Mouse (Mus musculus): ENCODE measurements around the gene Olfm2.

- TF ChIP-seq UBTF (IDR thresholded peaks at IDR 0.05; ENCODE audit: low read depth, low read length) (no peak), E2F4 (IDR thresholded peaks at IDR 0.05; ENCODE audit: insufficient replicate concordance, low read depth, low read length) (no peak), CTCF (conservative IDR thresholded peaks at IDR 0.05 in 1 of 2, IDR thresholded peaks at IDR 0.05 in 1 of 2; ENCODE audit: low read depth in 2 of 2, low read length in 2 of 2) (peak in 1 of 2 experiments; percentile 52; a peak in 2 of 4 replicates), ZKSCAN1 (IDR thresholded peaks at IDR 0.05; ENCODE audit: borderline replicate concordance, low read depth, low read length) (no peak), ETS1 (conservative IDR thresholded peaks at IDR 0.05; ENCODE audit: low read depth, low read length) (no peak), MAX (IDR thresholded peaks at IDR 0.05; ENCODE audit: low read length) (no peak), MXI1 (IDR thresholded peaks at IDR 0.05; ENCODE audit: low read depth, low read length) (no peak), POLR2A (IDR thresholded peaks at IDR 0.05; ENCODE audit: low read depth, low read length) (no peak), TCF12 (IDR thresholded peaks at IDR 0.05; ENCODE audit: low read depth, low read length) (no peak), HCFC1 (IDR thresholded peaks at IDR 0.05; ENCODE audit: low read depth, low read length) (no peak)
These were observed 18.5 kb downstream of the Olfm2 start for GRCm38 (mm10) chr9:20727601-20728113.
